Mouse (Mus musculus) intestine, embryonic 14.5 days (tissue): ENCODE data around the gene Cysltr2. TPM values are rescaled to one million over a fixed set of nuclear protein-coding genes. Genes with fewer than 3 reads are reported as not detected.

Source experiments
- ATAC-seq: fragments of 200-750 bp; cut with Nextera tagmentation; replicated peaks from 2 replicates; pipeline ENCODE4 v1.8.0; 2017; ENCODE audit warnings: low read depth, moderate number of reproducible peaks, moderate TSS enrichment, moderate library complexity; ENCODE audit not compliant: low FRiP score, low TSS enrichment
- DNase-seq: peaks from one replicate; pipeline ENCODE4 v3.0.0-alpha.2; 2018; ENCODE audit warnings: low spot score
- H3K27ac ChIP-seq: fragments of 300-500 bp; sonication (generic); 2 replicates; pipeline ENCODE4 v1.5.1; 2014; ENCODE audit warnings: low read depth, mild to moderate bottlenecking, control low read depth
- H3K27me3 ChIP-seq: fragments of 300-500 bp; sonication (generic); replicated peaks from 2 replicates; pipeline ENCODE4 v1.6.1; 2014; ENCODE audit warnings: low read length, control low read depth; ENCODE audit not compliant: control insufficient read depth, insufficient read depth
- H3K36me3 ChIP-seq: fragments of 300-500 bp; sonication (generic); 2 replicates; pipeline ENCODE4 v1.6.1; 2014; ENCODE audit warnings: low read length, control low read depth; ENCODE audit not compliant: control insufficient read depth, insufficient read depth
- H3K4me1 ChIP-seq: fragments of 300-500 bp; sonication (generic); replicated peaks from 2 replicates; pipeline ENCODE4 v1.6.1; 2014; ENCODE audit warnings: low read length, control low read depth, mixed read lengths; ENCODE audit not compliant: control insufficient read depth, insufficient read depth
- H3K4me2 ChIP-seq: fragments of 300-500 bp; sonication (generic); 2 replicates; pipeline ENCODE4 v1.6.1; 2014; ENCODE audit warnings: low read length
- H3K4me3 ChIP-seq: fragments of 300-500 bp; sonication (generic); 2 replicates; pipeline ENCODE4 v1.5.1; 2014; ENCODE audit warnings: low read depth, low read length, control low read depth, mixed read lengths
- H3K9ac ChIP-seq: fragments of 300-500 bp; sonication (generic); 2 replicates; pipeline ENCODE4 v1.6.1; 2014; ENCODE audit warnings: mild to moderate bottlenecking, low read length
- H3K9me3 ChIP-seq: fragments of 300-500 bp; sonication (generic); 2 replicates; pipeline ENCODE4 v1.6.1; 2016; ENCODE audit warnings: low read length, control low read depth; ENCODE audit not compliant: control insufficient read depth
- WGBS: fragments of 180-500 bp; shearing (Covaris S2); extraction: QIAGEN DNeasy Blood & Tissue Kit; methylation state at CpG from one replicate; pipeline ENCODE4 v1.1.7; 2014; 5-methylcytosine and 5-hydroxymethylcytosine counted together
- polyA plus RNA-seq: library from polyadenylated mRNA; unstranded; fragments of >200 nt; fragmentation: Nextera tagmentation; extraction: Ambion mirVana; gene quantifications from 2 replicates; pipeline ENCODE4 v1.2.1, GENCODE M21; 2014

The Cysltr2 gene
- polyA plus RNA-seq, 1 experiment from 2014 or later: 0.27 TPM

DNA sequence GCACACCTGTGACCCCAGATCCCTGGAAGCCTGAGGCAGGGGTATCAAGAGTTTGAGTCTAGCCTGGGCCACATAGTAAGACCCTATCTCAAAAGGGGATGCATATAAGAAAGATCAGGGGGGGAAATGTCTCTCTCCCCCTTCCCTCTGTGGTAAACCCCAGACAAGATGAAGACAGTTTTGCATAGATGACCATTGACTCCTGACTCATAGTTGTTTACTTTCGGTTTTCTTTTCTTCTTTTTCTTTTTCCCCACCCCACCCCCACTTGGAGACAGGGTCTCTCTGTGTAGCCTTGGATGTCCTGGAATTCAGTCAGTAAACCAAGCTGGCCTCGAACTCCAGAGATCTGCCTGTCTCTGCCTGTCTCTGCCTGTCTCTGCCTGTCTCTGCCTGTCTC, 9.8 kb upstream of the Cysltr2 start:
- ATAC-seq (no peak), DNase-seq (no peak)
- Histone ChIP-seq H3K9ac (no peak overlapping the region), H3K4me3 (no peak overlapping the region), H3K27ac (no peak overlapping the region), H3K4me1 (no peaks in the 10 kb centered on the region), H3K9me3 (no peaks in the 10 kb centered on the region), H3K4me2 (no peak overlapping the region), H3K36me3 (no peaks in the 10 kb centered on the region), H3K27me3 (no peaks in the 10 kb centered on the region)
- 91% methylated on average over 2 of the region's 2 CpGs for WGBS

DNA sequence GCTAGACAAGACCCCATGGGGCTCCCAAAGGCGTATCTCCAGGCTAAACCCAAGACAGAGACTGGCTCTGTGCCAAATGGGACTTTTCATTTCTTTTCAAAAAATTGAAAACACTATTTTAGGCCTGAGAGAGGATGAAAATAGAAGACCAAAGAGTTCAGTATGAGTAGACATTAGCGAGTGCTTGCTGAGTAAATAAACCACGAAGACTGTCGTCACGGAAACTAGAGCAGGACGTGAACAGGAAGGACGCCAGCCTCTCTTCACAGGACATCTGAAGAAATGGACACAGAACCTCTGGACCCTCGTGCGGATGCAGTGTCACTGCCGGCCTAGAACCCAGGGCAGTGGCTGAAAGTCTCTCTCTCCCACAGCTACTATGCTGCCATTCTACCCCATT, 8.8 kb upstream of the Cysltr2 start:
- no peak overlapping the region for H3K4me3 ChIP-seq
- H3K4me1 ChIP-seq: no peaks in the 10 kb centered on the region
- no peak overlapping the region for H3K9ac ChIP-seq
- no peaks in the 10 kb centered on the region for H3K27me3 ChIP-seq
- no peaks in the 10 kb centered on the region for H3K36me3 ChIP-seq
- ATAC-seq (no peak), DNase-seq (no peak)
- no peak overlapping the region for H3K4me2 ChIP-seq
- no peak overlapping the region for H3K27ac ChIP-seq
- 59% methylated on average over 10 of the region's 10 CpGs for WGBS
- H3K9me3 ChIP-seq: no peaks in the 10 kb centered on the region

DNA sequence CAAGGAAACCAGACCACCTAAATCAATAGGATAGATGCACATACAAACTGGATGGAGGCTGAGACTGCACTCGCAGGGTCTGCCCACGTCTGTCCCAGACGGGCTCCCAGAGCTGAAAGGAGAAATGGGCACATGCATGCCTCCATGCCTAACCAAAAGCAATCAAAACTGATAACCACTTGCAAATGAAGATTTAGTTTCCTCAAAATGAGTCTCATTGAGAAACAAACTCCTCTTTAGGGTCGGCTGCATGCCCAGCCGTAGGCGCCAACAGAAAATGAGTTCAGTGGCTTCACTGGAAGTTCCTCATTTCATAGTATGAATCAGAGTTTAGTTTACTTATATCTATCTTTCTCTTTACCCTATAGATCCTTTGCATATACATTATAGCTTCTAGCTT, 7.9 kb upstream of the Cysltr2 start:
- H3K27me3 ChIP-seq: no peaks in the 10 kb centered on the region
- DNase-seq (no peak), ATAC-seq (no peak)
- H3K9me3 ChIP-seq: no peaks in the 10 kb centered on the region
- no peak overlapping the region for H3K4me3 ChIP-seq
- no peak overlapping the region for H3K9ac ChIP-seq
- WGBS: 92% methylated on average over 6 of the region's 6 CpGs
- no peak overlapping the region for H3K27ac ChIP-seq
- no peaks in the 10 kb centered on the region for H3K36me3 ChIP-seq
- H3K4me1 ChIP-seq: no peaks in the 10 kb centered on the region
- H3K4me2 ChIP-seq: no peak overlapping the region

GRCm38 (mm10) chr14:73045199-73045928, 3.5 kb downstream of the Cysltr2 start:
- Histone ChIP-seq H3K36me3 (no peaks in the 10 kb centered on the region), H3K27ac (no peak overlapping the region), H3K4me3 (no peak overlapping the region), H3K9ac (no peak overlapping the region), H3K4me2 (no peak overlapping the region), H3K27me3 (no peaks in the 10 kb centered on the region), H3K4me1 (no peaks in the 10 kb centered on the region), H3K9me3 (no peaks in the 10 kb centered on the region)
- DNase-seq (no peak), ATAC-seq (no peak)
- WGBS: 63% methylated on average over 9 of the region's 9 CpGs

DNA sequence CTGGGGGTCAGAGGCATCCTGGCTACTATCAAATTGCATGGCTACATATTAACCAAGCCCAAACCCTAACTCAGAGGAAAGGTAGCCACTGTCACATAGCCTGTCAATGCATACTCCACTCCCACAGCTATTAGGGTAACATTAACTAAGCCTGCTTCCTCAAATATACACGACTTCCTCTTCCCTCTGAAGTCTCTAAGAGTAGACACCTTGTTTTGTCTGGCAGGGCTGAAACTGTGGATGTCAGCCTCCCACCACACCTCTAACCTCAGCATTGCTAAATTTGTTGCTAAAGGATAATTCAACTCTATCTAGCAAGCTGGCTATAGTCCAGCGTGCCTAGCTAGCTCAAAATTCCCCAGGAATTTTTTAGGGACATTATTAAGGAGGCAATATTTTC, 7.2 kb downstream of the Cysltr2 start:
- Histone ChIP-seq H3K9ac (no peak overlapping the region), H3K27me3 (no peaks in the 10 kb centered on the region), H3K4me3 (no peak overlapping the region), H3K36me3 (no peaks in the 10 kb centered on the region), H3K9me3 (no peaks in the 10 kb centered on the region), H3K4me2 (no peak overlapping the region), H3K4me1 (no peaks in the 10 kb centered on the region), H3K27ac (no peak overlapping the region)
- ATAC-seq (no peak), DNase-seq (no peak)
- WGBS: 43% methylated on average over 2 of the region's 2 CpGs

DNA sequence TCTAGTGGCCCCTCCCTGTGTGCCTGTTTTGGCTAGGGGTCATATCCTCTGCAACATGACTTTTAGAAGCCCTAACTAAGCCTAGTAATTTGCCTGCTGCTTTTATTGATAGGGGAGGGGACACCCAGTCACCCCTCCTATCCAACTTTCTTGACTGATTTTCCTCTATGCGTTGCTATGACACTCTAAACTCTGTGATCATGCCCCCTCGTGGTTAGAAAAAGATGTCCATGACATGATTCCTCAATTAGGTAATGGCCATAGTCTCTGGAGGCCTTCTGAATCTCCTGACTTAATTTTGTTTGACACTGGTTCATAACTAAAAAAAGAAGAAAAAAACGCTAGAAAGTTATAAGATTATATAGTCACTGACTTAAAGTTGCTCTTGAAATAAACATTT, 15.6 kb downstream of the Cysltr2 start:
- Histone ChIP-seq H3K9ac (no peak overlapping the region), H3K36me3 (no peaks in the 10 kb centered on the region), H3K9me3 (no peaks in the 10 kb centered on the region), H3K27ac (no peak overlapping the region), H3K4me3 (no peak overlapping the region), H3K4me1 (no peaks in the 10 kb centered on the region), H3K4me2 (no peak overlapping the region), H3K27me3 (no peaks in the 10 kb centered on the region)
- DNase-seq: no peak
- no peak for ATAC-seq
- WGBS: 39% methylated on average over 3 of the region's 3 CpGs

DNA sequence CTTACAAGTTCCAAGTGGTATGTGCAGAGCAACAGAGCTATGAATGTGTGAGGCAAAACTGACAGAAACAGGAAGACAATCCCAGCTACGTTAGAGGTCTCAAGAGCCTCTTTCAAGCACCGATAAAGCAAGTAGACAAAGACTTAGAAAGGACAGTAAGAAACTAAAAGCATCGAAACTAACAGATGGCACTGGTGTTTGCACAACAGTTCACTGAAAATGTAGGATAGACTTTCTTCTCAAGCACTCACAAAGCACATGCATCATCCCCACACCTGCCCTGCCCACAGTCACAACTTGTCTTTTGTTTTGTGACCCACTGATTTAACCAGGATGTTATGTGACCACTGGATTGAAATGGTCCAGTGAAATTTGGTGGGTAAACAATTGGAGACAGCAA, 17.7 kb downstream of the Cysltr2 start:
- no peaks in the 10 kb centered on the region for H3K9me3 ChIP-seq
- H3K36me3 ChIP-seq: no peaks in the 10 kb centered on the region
- ATAC-seq (no peak), DNase-seq (no peak)
- no peak overlapping the region for H3K4me3 ChIP-seq
- H3K27me3 ChIP-seq: no peaks in the 10 kb centered on the region
- WGBS: 92% methylated on average over 3 of the region's 3 CpGs
- no peak overlapping the region for H3K9ac ChIP-seq
- H3K4me2 ChIP-seq: no peak overlapping the region
- no peaks in the 10 kb centered on the region for H3K4me1 ChIP-seq
- no peak overlapping the region for H3K27ac ChIP-seq

DNA sequence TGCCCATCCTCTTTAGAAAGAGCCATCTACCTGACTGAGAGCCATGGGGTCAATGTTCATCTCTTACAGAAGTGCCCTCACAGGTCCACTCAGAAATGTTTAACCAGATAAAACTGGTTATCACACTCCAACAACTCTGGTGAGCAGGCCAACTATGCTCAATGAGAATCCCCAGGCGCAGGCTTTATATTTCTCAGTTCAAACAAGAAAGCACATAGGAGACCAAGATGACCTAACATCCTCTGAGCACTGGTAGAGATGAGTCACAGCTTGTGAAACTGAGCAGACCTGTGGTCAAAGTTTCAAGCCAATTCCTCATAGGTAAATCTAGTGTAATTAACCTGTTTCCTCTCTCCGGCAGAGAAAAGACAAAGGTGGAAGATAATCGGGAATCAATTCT, 31.6 kb downstream of the Cysltr2 start:
- DNase-seq (no peak), ATAC-seq (no peak)
- no peak overlapping the region for H3K9ac ChIP-seq
- no peaks in the 10 kb centered on the region for H3K4me1 ChIP-seq
- WGBS: 85% methylated on average over 3 of the region's 3 CpGs
- no peak overlapping the region for H3K4me3 ChIP-seq
- H3K9me3 ChIP-seq: no peaks in the 10 kb centered on the region
- no peak overlapping the region for H3K4me2 ChIP-seq
- no peak overlapping the region for H3K27ac ChIP-seq
- no peaks in the 10 kb centered on the region for H3K36me3 ChIP-seq
- no peaks in the 10 kb centered on the region for H3K27me3 ChIP-seq

GRCm38 (mm10) chr14:73015386-73015785, 33.5 kb downstream of the Cysltr2 start:
- Histone ChIP-seq H3K9me3 (no peaks in the 10 kb centered on the region), H3K36me3 (no peaks in the 10 kb centered on the region), H3K4me1 (no peaks in the 10 kb centered on the region), H3K27me3 (no peaks in the 10 kb centered on the region), H3K9ac (no peak overlapping the region), H3K27ac (no peak overlapping the region), H3K4me2 (no peak overlapping the region), H3K4me3 (no peak overlapping the region)
- no peak for ATAC-seq
- WGBS: 59% methylated on average over 6 of the region's 6 CpGs
- DNase-seq: no peak
